In the genomic region with DNA sequence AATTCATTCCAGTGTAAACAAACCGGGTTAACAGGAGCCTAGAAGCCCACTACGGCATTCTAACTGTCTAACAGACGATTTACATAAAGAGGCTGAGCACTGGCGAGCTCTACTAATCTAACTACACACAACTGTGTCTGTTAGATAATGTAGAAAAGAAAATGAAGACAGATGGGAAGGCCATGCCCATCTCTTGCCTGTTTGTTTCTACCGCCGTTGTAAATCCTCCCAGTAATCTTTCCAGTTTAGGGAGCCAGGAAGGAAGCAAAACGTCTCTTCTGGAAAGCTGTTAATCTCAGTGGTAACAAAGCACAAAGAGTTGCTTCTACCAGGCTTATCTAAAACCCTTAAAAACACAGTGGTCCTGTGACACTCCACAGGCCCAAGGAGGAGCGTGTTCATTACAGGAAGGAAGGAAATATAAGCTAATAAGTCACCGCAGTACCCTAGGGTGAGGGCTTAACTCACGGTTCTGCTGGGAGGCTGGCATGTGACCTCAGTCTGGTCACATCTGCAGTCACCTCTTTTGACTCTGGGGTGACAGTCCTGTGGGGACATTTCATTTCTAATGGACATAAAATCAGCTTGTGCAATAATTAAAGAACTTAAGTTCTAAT, we compare ENCODE assay signal across 10 mouse cellular contexts.
DNase-seq lines count a peak whose midpoint lies in the region; ATAC-seq and TF ChIP-seq lines count a peak whose summit lies in the region.
"Had no signal": no experiment of that assay in that cellular context is flagged by ENCODE, and none has a peak within 500 bp of the region (broad histone marks: within the 10 kb centered on the region; RNA-seq: fewer than 3 reads in every experiment).

No protein-coding gene starts in this region.

- no peaks in the 10 kb centered on the region for H3K27me3 ChIP-seq in heart, postnatal 0 days (ENCODE audit: control insufficient read depth, insufficient read depth, low read length)
- H3K27me3 ChIP-seq in midbrain, embryonic 12.5 days = no peaks in the 10 kb centered on the region
- H3K27me3 ChIP-seq in midbrain, embryonic 16.5 days (ENCODE audit: control insufficient read depth, insufficient read depth, low read depth, low read length) = no peaks in the 10 kb centered on the region
- H3K27me3 ChIP-seq in midbrain, embryonic 15.5 days (replicated peaks) = no peaks in the 10 kb centered on the region
- H3K27me3 ChIP-seq: forebrain, embryonic 12.5 days had no signal

- peak; percentile 67 for ATAC-seq in heart, postnatal 0 days (ENCODE audit: insufficient read depth, low read depth)
- no peak for ATAC-seq in midbrain, embryonic 12.5 days (ENCODE audit: low FRiP score, low read depth)
- ATAC-seq in midbrain, embryonic 16.5 days = no peak
- ATAC-seq in midbrain, embryonic 15.5 days (replicated peaks) = 0 out of 2 replicates have a peak, but pooled peaks have one; percentile 37

- no peak overlapping the region for H3K9ac ChIP-seq in heart, postnatal 0 days (replicated peaks; ENCODE audit: low read depth, low read length)
- H3K9ac ChIP-seq in midbrain, embryonic 12.5 days (replicated peaks) = no peak overlapping the region
- H3K9ac ChIP-seq in midbrain, embryonic 16.5 days (ENCODE audit: low read depth, low read length) = no peak overlapping the region
- H3K9ac ChIP-seq in midbrain, embryonic 15.5 days = no peak overlapping the region
- H3K9ac ChIP-seq: forebrain, embryonic 12.5 days had no signal

- H3K4me3 ChIP-seq in heart, postnatal 0 days (ENCODE audit: low read depth, low read length) = no peak overlapping the region
- H3K4me3 ChIP-seq in midbrain, embryonic 12.5 days = no peak overlapping the region
- no peak overlapping the region for H3K4me3 ChIP-seq in midbrain, embryonic 16.5 days (ENCODE audit: low read depth, low read length)
- no peak overlapping the region for H3K4me3 ChIP-seq in midbrain, embryonic 15.5 days
- H3K4me3 ChIP-seq: forebrain, embryonic 12.5 days had no signal

- peaks cover 4% of the 10 kb centered on the region; the same call in 1 of the 2 replicates for H3K4me1 ChIP-seq in heart, postnatal 0 days (ENCODE audit: control insufficient read depth, insufficient read depth)
- no peaks in the 10 kb centered on the region; the same call in 1 of the 2 replicates for H3K4me1 ChIP-seq in midbrain, embryonic 12.5 days
- 0 out of 2 replicates have a peak, but pooled peaks cover 2% of the 10 kb centered on the region for H3K4me1 ChIP-seq in midbrain, embryonic 16.5 days (ENCODE audit: control insufficient read depth, insufficient read depth, low read length)
- H3K4me1 ChIP-seq in midbrain, embryonic 15.5 days = 0 out of 2 replicates have a peak, but pooled peaks cover 5% of the 10 kb centered on the region

- H3K27ac ChIP-seq in heart, postnatal 0 days (ENCODE audit: low read depth) = peak overlapping the region; percentile 31
- H3K27ac ChIP-seq in midbrain, embryonic 12.5 days (replicated peaks) = peak overlapping the region; percentile 30; the same call in 1 of the 2 replicates
- H3K27ac ChIP-seq in midbrain, embryonic 16.5 days (ENCODE audit: low read length) = no peak overlapping the region
- peak overlapping the region; percentile 42; the same call in 1 of the 2 replicates for H3K27ac ChIP-seq in midbrain, embryonic 15.5 days
- H3K27ac ChIP-seq: forebrain, embryonic 12.5 days had no signal

- TF ChIP-seq EP300 in heart, postnatal 0 days (IDR thresholded peaks at IDR 0.05; ENCODE audit: low read depth) = no peak

- no peaks in the 10 kb centered on the region for H3K36me3 ChIP-seq in heart, postnatal 0 days (replicated peaks; ENCODE audit: control insufficient read depth, insufficient read depth, low read length)
- no peaks in the 10 kb centered on the region for H3K36me3 ChIP-seq in midbrain, embryonic 12.5 days
- 0 out of 2 replicates have a peak, but pooled peaks cover 3% of the 10 kb centered on the region for H3K36me3 ChIP-seq in midbrain, embryonic 16.5 days (ENCODE audit: control insufficient read depth, insufficient read depth, low read length)
- H3K36me3 ChIP-seq in midbrain, embryonic 15.5 days (replicated peaks) = no peaks in the 10 kb centered on the region
- H3K36me3 ChIP-seq: forebrain, embryonic 12.5 days had no signal

- 27% methylated on average over 10 of the region's 10 CpGs for WGBS in heart, postnatal 0 days
- 55% methylated on average over 10 of the region's 10 CpGs for WGBS in midbrain, embryonic 12.5 days
- 51% methylated on average over 10 of the region's 10 CpGs for WGBS in midbrain, embryonic 16.5 days
- 49% methylated on average over 10 of the region's 10 CpGs for WGBS in midbrain, embryonic 15.5 days

- no peaks in the 10 kb centered on the region for H3K9me3 ChIP-seq in heart, postnatal 0 days (replicated peaks; ENCODE audit: control insufficient read depth, low read length)
- no peaks in the 10 kb centered on the region for H3K9me3 ChIP-seq in midbrain, embryonic 12.5 days
- no peaks in the 10 kb centered on the region for H3K9me3 ChIP-seq in midbrain, embryonic 16.5 days (replicated peaks; ENCODE audit: control insufficient read depth, low read length, poor library complexity, severe bottlenecking)
- no peaks in the 10 kb centered on the region for H3K9me3 ChIP-seq in midbrain, embryonic 15.5 days
- H3K9me3 ChIP-seq: forebrain, embryonic 12.5 days had no signal

- TF ChIP-seq CTCF in heart, postnatal 0 days (IDR thresholded peaks at IDR 0.05; ENCODE audit: low read depth) = no peak

- intact Hi-C loops in heart, postnatal 36 days (cut with DNase I) = no loop called here

- DNase-seq in heart, postnatal 0 days (ENCODE audit: low spot score) = peak; percentile 50
- DNase-seq in heart, postnatal 36 days = no peak
- DNase-seq in liver = peak; percentile 12
- DNase-seq in ovary, postnatal 10 days (ENCODE audit: low spot score) = no peak
- DNase-seq: gastrocnemius, postnatal 36 days; kidney, adult 11 months had no signal

- no peak overlapping the region for H3K4me2 ChIP-seq in heart, postnatal 0 days (ENCODE audit: low read depth, low read length)
- H3K4me2 ChIP-seq in midbrain, embryonic 12.5 days (replicated peaks) = no peak overlapping the region
- H3K4me2 ChIP-seq in midbrain, embryonic 16.5 days (ENCODE audit: low read length) = no peak overlapping the region
- no peak overlapping the region for H3K4me2 ChIP-seq in midbrain, embryonic 15.5 days
- H3K4me2 ChIP-seq: forebrain, embryonic 12.5 days had no signal

Comparison
In these comparisons a context has a peak if more than half of its experiments do, and no peak if none do; other contexts are left out.
1. ATAC-seq: peak in heart, postnatal 0 days (single experiment) and midbrain, embryonic 15.5 days (single experiment); none in midbrain, embryonic 12.5 days (single experiment) and midbrain, embryonic 16.5 days (single experiment).
2. DNase-seq: peak in heart, postnatal 0 days (single experiment) and liver (single experiment); none in heart, postnatal 36 days (0 of 2) and ovary, postnatal 10 days (single experiment).